Mouse (Mus musculus): ENCODE results near the gene Elf3. TPM values are rescaled to one million over a fixed set of nuclear protein-coding genes. Genes with fewer than 3 reads are reported as not detected.

Elf3 gene
- total RNA-seq (2023; ENCODE audit: inconsistent age): not detected in 4 replicates

GRCm38 (mm10) chr1:135258380-135259127 is at the start of gene Elf3:
Gene Elf3, minus strand, starts transcription at chr1:135258568.

GRCm38 (mm10) chr1:135283826-135284291 is 25.5 kb upstream of the Elf3 start, which contains the start of gene Rnpep:
Gene Rnpep, minus strand, starts transcription at chr1:135284084.

Other genes with a start within 250 kb of the Elf3 start
- 0.06 to 0.19 TPM in 2 of 4 replicates, not detected in the others for gene Lgr6, start 153.3 kb downstream of the Elf3 start, total RNA-seq (2023; ENCODE audit: inconsistent age)
- gene Ptpn7, start 125.9 kb downstream of the Elf3 start, total RNA-seq (2023; ENCODE audit: inconsistent age): 35.6 to 37.3 TPM (median 36.4 TPM) in 4 replicates
- 96.8 to 107 TPM (median 104 TPM) in 4 replicates for gene Arl8a, start 111.7 kb downstream of the Elf3 start, total RNA-seq (2023; ENCODE audit: inconsistent age)
- not detected in 4 replicates for gene Gpr37l1, start 90.9 kb downstream of the Elf3 start, total RNA-seq (2023; ENCODE audit: inconsistent age)
- 21.9 to 27.3 TPM (median 25.0 TPM) in 4 replicates for gene Rnpep, start 25.5 kb upstream of the Elf3 start, total RNA-seq (2023; ENCODE audit: inconsistent age)
- gene Timm17a, start 55.2 kb upstream of the Elf3 start, total RNA-seq (2023; ENCODE audit: inconsistent age): 47.0 to 59.9 TPM (median 51.2 TPM) in 4 replicates
- not detected in 4 replicates for gene Lmod1, start 66.2 kb upstream of the Elf3 start, total RNA-seq (2023; ENCODE audit: inconsistent age)
- gene Shisa4, start 116.7 kb upstream of the Elf3 start, total RNA-seq (2023; ENCODE audit: inconsistent age): 1.7 to 2.5 TPM (median 2.2 TPM) in 4 replicates
- 79.5 to 89.8 TPM (median 86.6 TPM) in 4 replicates for gene Ipo9, start 171.9 kb upstream of the Elf3 start, total RNA-seq (2023; ENCODE audit: inconsistent age)